Mouse (Mus musculus) liver, adult 2 months (tissue): ENCODE measurements around the gene Fgfrl1.

Experiments
- CTCF ChIP-seq: fragments of 200-500 bp; IDR thresholded peaks from 2 replicates; pipeline ENCODE4 v1.5.1; 2011; ENCODE audit warnings: low read depth, low read length, control low read depth
- POLR2A ChIP-seq: fragments of 200-500 bp; IDR thresholded peaks from 2 replicates; pipeline ENCODE4 v1.6.1; 2011; ENCODE audit warnings: low read length, control low read depth; ENCODE audit not compliant: insufficient read depth; ENCODE audit errors: extremely low read depth

DNA sequence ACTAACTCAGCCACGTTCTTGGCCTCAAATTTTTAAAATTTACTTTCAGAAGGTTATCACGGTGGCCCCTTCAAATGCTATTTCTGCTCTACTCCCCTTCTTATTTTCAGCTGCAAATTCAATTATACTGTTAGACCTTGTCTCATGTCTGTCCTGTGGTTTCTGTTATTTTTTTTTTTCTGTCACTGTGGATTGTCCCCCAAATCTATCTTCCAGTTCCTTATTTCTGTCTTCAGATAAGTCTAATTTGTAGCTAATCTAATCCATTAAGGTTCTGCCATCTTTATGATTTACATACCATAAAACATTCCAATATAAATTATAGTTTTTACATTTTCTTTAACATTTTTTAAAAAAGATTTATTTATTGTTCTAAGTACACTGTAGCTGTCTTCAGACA is 24.8 kb upstream of the Fgfrl1 start:
- TF ChIP-seq CTCF: no peak
- TF ChIP-seq POLR2A: no peak
